Mouse (Mus musculus) bone marrow, adult 2 months (tissue): ENCODE measurements around the gene Acsl6. TPM values are rescaled to one million over a fixed set of nuclear protein-coding genes. Genes with fewer than 3 reads are reported as not detected.
A peak's percentile ranks its signal among the peaks of the same experiment; 100 is the strongest.

Source experiments
- H3K27ac ChIP-seq: fragments of 200-500 bp; 2 replicates; pipeline ENCODE4 v1.5.1; 2012; ENCODE audit warnings: low read depth, mild to moderate bottlenecking, control low read depth, inconsistent platforms, low read length; ENCODE audit not compliant: control insufficient read depth, poor library complexity, insufficient read depth
- H3K4me1 ChIP-seq: fragments of 200-500 bp; 2 replicates; pipeline ENCODE4 v1.6.1; 2011; ENCODE audit warnings: low read length; ENCODE audit not compliant: control insufficient read depth, insufficient read depth
- H3K4me3 ChIP-seq: fragments of 200-500 bp; replicated peaks from 2 replicates; pipeline ENCODE3; 2011; ENCODE audit warnings: mild to moderate bottlenecking, low read depth, low read length, control low read depth; ENCODE audit not compliant: control insufficient read depth
- CTCF ChIP-seq: fragments of 200-500 bp; IDR thresholded peaks from 2 replicates; pipeline ENCODE4 v1.5.1; 2011; ENCODE audit warnings: low read length, control low read depth; ENCODE audit not compliant: control insufficient read depth, insufficient read depth
- POLR2A ChIP-seq: fragments of 200-500 bp; IDR thresholded peaks from 2 replicates; pipeline ENCODE4 v1.6.1; 2011; ENCODE audit warnings: low read depth, mild to moderate bottlenecking, control low read depth, low read length, borderline replicate concordance; ENCODE audit not compliant: control insufficient read depth
- whole genome bisulfite sequencing: fragments of 180-500 bp; shearing (Covaris S2); methylation state at CpG from one replicate; pipeline ENCODE4 v1.1.7; 2018; 5-methylcytosine and 5-hydroxymethylcytosine counted together
- polyA plus RNA-seq: library from polyadenylated mRNA; stranded (reverse); fragments of >200 nt; gene quantifications from 2 replicates; pipeline ENCODE4 v1.2.4, GENCODE M21; 2011; ENCODE audit warnings: low replicate concordance; ENCODE audit not compliant: missing spikeins, insufficient read depth, insufficient read length

The Acsl6 gene
- polyA plus RNA-seq, 1 experiment, result 4.1 TPM

DNA sequence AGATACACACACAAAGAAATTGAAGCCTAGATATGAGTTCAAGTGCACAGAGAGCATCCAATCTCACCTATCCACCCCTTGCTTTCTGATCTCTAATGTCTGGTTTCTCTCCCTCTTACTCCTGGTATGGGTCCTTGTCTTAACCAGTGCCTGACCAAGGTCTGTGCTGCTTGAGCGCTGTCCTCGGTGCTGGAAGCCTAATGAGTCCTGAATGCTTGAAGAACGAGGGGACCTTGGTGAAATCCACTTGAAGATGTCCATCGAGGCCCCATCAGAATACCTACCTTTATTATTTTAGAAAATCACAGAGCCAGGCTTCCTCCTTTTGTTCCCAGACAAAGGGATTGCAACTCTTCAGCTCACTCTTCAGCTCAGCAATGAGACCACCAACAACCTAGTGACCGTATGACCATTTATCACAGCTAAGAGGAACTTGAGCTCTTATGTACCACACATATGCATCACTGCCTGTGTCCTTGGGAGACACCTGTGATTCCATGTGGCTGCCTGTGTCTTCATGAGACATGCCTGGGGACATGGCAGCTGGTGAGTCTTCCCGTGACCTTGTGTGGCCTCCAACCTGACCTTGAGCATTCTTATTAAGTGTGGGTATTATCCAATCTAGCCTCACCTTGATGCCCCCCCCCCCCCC is 396 bp upstream of the Acsl6 start:
- no peak for TF ChIP-seq POLR2A
- TF ChIP-seq CTCF, result no peak
- 24% methylated on average over 6 of the region's 6 CpGs for WGBS
- H3K27ac ChIP-seq, result no peak overlapping the region

DNA sequence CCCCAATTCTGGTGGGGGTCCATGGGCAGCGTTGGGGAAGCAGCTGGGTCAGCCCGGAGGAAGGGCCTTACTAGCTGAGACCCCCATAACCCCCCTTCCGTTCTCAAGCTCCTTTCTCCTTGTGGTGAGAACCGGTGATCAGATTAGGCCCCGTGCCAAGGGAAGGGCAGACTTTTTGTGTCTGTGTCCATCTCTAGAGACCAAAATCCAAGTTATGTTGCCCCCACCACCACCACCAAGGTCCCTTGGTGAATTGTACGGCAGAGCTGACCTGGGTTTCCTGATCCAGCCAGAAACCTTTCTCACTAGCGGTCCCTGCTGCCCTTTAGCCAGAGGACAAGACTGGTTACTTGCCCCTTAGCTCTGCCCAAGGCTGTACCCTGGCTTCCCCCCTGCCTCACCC is 874 bp downstream of the Acsl6 start:
- H3K4me3 ChIP-seq, result no peak overlapping the region
- H3K27ac ChIP-seq, result no peak overlapping the region
- TF ChIP-seq CTCF, result no peak
- TF ChIP-seq POLR2A, result no peak
- H3K4me1 ChIP-seq, result no peaks in the 10 kb centered on the region
- WGBS, result 10% methylated on average over 7 of the region's 7 CpGs

More for the DNA sequence above, 396 bp upstream of the Acsl6 start:
- no peak overlapping the region for H3K4me3 ChIP-seq
- no peaks in the 10 kb centered on the region for H3K4me1 ChIP-seq

GRCm38 (mm10) chr11:54305331-54305730 is 1.7 kb downstream of the Acsl6 start:
- no peak for TF ChIP-seq POLR2A
- TF ChIP-seq CTCF, result no peak
- H3K4me3 ChIP-seq, result no peak overlapping the region
- no peaks in the 10 kb centered on the region for H3K4me1 ChIP-seq
- 79% methylated on average over 3 of the region's 3 CpGs for WGBS
- no peak overlapping the region for H3K27ac ChIP-seq

DNA sequence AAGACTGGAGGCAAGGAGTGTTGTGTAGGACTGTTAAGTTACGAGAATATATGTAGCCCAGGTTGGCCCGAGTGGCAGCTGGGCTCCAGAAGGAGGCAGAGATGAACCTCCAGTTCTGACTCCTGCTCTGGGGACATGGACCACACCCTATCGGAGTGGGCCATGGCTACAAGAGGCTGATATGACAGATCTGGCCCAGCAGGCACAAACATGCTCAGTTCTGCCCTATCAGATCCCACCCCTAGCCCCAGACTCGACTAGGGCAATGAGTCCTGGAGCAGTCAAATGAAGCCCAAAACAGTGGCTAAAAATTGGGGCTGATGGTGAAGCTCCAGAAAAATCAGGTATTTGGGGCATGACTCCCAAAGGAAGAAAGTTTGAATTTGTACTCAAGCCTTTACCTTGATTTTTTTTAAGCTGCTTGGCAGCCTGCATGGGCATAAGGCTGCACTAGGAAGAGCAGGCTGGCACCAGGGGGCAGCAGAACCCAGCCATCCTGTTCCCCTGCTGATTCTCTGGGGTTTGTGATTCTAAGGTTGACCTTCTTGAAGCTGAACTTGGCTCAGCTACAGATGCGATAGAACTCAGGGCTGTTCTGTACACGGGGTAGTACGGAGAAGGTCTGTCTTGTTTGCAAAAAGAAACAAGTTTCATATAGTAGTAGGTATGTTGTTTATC is 3.7 kb downstream of the Acsl6 start:
- H3K4me3 ChIP-seq, result no peak overlapping the region
- no peak overlapping the region for H3K27ac ChIP-seq
- WGBS, result 58% methylated on average over 7 of the region's 7 CpGs
- TF ChIP-seq POLR2A (no peak), CTCF (peak; percentile 67)
- H3K4me1 ChIP-seq, result no peaks in the 10 kb centered on the region

DNA sequence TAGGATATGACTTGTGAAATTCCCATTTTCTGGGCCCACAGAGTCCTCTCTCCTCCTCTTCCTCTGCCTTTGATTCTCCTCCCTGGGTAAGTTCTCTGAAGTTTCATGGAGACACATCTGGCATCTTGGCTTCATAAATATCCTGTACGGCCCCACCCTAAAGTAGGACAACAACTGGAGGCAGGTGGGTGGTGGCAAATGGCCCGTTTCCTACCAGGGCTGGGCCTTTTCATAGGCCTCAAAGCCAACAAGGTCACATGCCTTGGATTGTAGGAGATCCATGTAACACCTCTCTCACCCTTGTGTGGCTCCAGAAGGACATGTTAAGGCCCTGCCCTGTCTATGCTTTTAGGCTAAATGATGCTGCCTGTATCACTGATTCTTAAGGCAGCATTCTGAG is 7.0 kb downstream of the Acsl6 start:
- WGBS, result 79% methylated on average over 2 of the region's 2 CpGs
- Histone ChIP-seq H3K4me3 (no peak overlapping the region), H3K27ac (no peak overlapping the region), H3K4me1 (no peaks in the 10 kb centered on the region)
- TF ChIP-seq CTCF, result no peak
- no peak for TF ChIP-seq POLR2A

DNA sequence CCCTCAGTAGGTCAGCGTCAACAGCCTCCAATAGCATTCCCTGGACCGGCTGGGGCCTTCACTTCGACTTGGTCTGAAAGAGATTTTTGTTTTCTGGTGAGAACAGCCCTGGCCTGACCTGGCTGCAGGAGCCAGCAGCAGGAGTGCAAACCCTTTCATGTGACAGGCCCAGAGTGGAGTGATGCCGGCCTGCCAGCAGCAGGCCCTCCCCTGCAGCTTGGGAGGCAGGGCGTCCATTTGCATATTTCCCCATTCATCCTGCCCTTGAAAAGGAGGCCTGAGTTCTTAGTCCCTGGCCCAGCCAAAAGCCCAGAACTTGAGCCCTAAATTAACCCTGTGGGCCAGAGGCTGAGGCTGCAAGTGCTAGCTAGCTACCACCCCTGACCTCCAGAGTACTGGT is 8.4 kb downstream of the Acsl6 start:
- Histone ChIP-seq H3K4me1 (no peaks in the 10 kb centered on the region), H3K4me3 (no peak overlapping the region), H3K27ac (no peak overlapping the region)
- TF ChIP-seq CTCF (no peak), POLR2A (no peak)
- WGBS, result 61% methylated on average over 5 of the region's 5 CpGs

DNA sequence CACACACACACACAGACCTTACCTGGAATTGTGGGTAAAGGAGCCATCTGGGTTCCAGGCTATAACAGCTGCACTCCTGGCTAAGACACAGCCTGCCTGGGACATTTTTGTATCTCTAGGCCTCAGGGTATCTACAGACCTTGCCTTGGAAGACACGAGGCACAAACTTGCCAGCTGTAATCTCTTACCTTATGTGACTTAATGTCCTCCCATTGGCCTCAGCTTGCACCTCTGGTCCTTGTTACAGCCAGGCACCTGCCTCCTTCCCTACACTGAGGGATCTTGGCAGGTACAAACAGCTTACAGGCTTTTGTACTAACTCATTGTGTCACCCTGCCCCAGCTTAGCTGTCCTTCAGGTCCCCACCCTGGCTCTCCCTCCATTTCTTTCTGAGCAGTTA is 9.0 kb downstream of the Acsl6 start:
- no peak overlapping the region for H3K27ac ChIP-seq
- no peaks in the 10 kb centered on the region for H3K4me1 ChIP-seq
- H3K4me3 ChIP-seq, result no peak overlapping the region
- 37% methylated on average over 1 of the region's 1 CpGs for WGBS
- TF ChIP-seq POLR2A (no peak), CTCF (no peak)

DNA sequence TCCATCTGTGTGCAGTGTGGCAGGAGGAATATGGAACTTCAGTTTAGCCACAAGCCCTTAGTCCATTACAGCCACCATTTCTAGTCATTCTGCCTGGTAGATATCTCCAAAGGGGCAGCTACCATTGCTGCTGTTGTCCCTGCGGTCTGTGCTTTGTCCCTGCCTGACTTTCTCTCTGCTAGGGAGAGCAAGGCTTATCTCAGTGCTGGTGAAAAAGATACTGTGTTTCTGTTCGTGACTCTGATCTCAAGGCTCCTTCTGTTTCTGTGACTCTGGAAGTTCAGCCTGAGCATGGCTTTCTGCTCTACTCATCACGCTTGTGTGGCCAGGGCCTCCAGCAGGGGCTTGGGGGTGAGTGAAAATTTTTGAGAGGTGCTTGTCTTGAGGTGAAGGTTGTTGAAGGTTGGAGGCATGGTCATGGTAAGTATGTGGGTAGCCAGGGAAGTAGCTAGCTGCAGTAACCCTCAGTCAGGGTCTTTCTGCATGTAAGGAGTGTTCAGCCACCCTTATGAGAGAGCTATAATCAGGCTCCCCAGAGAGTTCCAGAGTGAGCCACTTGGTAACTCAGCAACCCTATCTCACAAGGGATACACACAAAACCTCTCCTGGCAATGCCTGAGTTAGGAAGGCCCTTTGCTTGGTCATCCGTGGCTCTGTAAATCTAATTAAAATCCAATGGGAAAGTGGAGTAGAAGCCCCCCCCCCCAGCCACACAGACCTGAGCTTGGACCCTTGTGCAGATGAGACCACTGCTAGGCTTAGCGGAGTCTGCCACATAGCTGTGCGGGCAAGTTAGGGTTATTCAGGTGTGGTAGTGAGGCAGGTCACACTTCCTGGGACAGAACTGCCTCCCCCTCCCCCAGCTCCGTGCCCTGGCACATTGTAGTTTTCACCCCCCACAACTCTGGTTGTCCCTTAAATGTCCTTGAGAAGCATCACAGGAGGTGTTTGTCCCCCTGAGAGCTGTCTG is 10.1 kb downstream of the Acsl6 start:
- no peak overlapping the region for H3K27ac ChIP-seq
- 71% methylated on average over 7 of the region's 7 CpGs for WGBS
- no peak overlapping the region for H3K4me3 ChIP-seq
- H3K4me1 ChIP-seq, result no peaks in the 10 kb centered on the region
- TF ChIP-seq CTCF (no peak), POLR2A (no peak)

- H3K27ac ChIP-seq, result no peak overlapping the region
- TF ChIP-seq POLR2A, result no peak
- TF ChIP-seq CTCF, result no peak
- H3K4me3 ChIP-seq, result no peak overlapping the region
- 30% methylated on average over 3 of the region's 3 CpGs for WGBS
- H3K4me1 ChIP-seq, result no peaks in the 10 kb centered on the region
Observed at GRCm38 (mm10) chr11:54314740-54315139, 11.1 kb downstream of the Acsl6 start.
